Mouse (Mus musculus) neural tube, embryonic 14.5 days (tissue): ENCODE results near the gene Srsf3. TPM values are rescaled to one million over a fixed set of nuclear protein-coding genes. Genes with fewer than 3 reads are reported as not detected.

Experiments
- ATAC-seq: fragments of 200-750 bp; cut with Nextera tagmentation; 2 replicates; pipeline ENCODE4 v1.8.0; 2017; ENCODE audit warnings: low read depth, mild to moderate bottlenecking, moderate TSS enrichment, moderate library complexity
- H3K27ac ChIP-seq: fragments of 300-500 bp; sonication (generic); 2 replicates; pipeline ENCODE4 v1.5.1; 2014; ENCODE audit warnings: low read depth, mild to moderate bottlenecking, control low read depth, low read length, moderate library complexity, mixed read lengths
- H3K27me3 ChIP-seq: fragments of 300-500 bp; sonication (generic); 2 replicates; pipeline ENCODE4 v1.6.1; 2014; ENCODE audit warnings: low read length; ENCODE audit not compliant: control insufficient read depth, insufficient read depth
- H3K36me3 ChIP-seq: fragments of 300-500 bp; sonication (generic); 2 replicates; pipeline ENCODE4 v1.6.1; 2014; ENCODE audit warnings: low read length, mixed read lengths; ENCODE audit not compliant: control insufficient read depth, insufficient read depth
- H3K4me1 ChIP-seq: fragments of 300-500 bp; sonication (generic); 2 replicates; pipeline ENCODE4 v1.6.1; 2014; ENCODE audit warnings: low read length; ENCODE audit not compliant: control insufficient read depth, insufficient read depth
- H3K4me2 ChIP-seq: fragments of 300-500 bp; sonication (generic); 2 replicates; pipeline ENCODE4 v1.6.1; 2014; ENCODE audit warnings: mild to moderate bottlenecking, low read depth, low read length, control low read depth
- H3K4me3 ChIP-seq: fragments of 300-500 bp; sonication (generic); 2 replicates; pipeline ENCODE4 v1.5.1; 2014; ENCODE audit warnings: low read depth, low read length, control low read depth, mixed read lengths
- H3K9ac ChIP-seq: fragments of 300-500 bp; sonication (generic); replicated peaks from 2 replicates; pipeline ENCODE4 v1.6.1; 2014; ENCODE audit warnings: low read depth, mild to moderate bottlenecking, control low read depth, low read length, mixed read lengths
- H3K9me3 ChIP-seq: fragments of 300-500 bp; sonication (generic); 2 replicates; pipeline ENCODE4 v1.6.1; 2016; ENCODE audit warnings: low read length; ENCODE audit not compliant: control insufficient read depth
- WGBS: fragments of 180-500 bp; shearing (Covaris S2); extraction: QIAGEN DNeasy Blood & Tissue Kit; methylation state at CpG from one replicate; pipeline ENCODE4 v1.1.7; 2014; 5-methylcytosine and 5-hydroxymethylcytosine counted together
- polyA plus RNA-seq: library from polyadenylated mRNA; unstranded; fragments of >200 nt; fragmentation: Nextera tagmentation; extraction: Ambion mirVana; gene quantifications from 2 replicates; pipeline ENCODE4 v1.2.1, GENCODE M21; 2014

Srsf3 gene
- polyA plus RNA-seq, 1 experiment from 2014 or later, result 423 TPM

DNA sequence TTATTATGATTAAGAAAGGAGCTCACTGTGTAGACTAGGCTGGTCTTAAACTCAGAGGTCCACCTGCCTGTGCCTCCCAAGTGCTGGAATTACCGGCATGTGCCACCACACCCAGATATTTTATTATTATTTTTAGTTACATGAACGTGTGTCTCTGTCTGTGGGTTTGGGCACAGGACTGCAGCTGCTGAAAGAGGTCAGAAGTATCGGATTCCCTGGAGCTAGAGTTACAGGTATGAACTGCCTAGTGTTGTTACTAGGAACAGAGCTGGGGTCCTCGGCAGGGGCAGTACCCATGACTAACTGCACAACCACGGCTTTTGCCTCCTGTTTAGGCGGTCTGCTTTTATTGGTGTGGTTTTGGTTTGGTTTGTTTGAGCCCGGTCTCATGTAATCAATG, 23.8 kb downstream of the Srsf3 start:
- Histone ChIP-seq H3K9me3 (no peaks in the 10 kb centered on the region), H3K36me3 (no peaks in the 10 kb centered on the region), H3K4me1 (no peaks in the 10 kb centered on the region), H3K4me2 (no peak overlapping the region), H3K4me3 (no peak overlapping the region), H3K27me3 (no peaks in the 10 kb centered on the region), H3K27ac (no peak overlapping the region), H3K9ac (no peak overlapping the region)
- 23% methylated on average over 7 of the region's 7 CpGs for WGBS
- no peak for ATAC-seq

DNA sequence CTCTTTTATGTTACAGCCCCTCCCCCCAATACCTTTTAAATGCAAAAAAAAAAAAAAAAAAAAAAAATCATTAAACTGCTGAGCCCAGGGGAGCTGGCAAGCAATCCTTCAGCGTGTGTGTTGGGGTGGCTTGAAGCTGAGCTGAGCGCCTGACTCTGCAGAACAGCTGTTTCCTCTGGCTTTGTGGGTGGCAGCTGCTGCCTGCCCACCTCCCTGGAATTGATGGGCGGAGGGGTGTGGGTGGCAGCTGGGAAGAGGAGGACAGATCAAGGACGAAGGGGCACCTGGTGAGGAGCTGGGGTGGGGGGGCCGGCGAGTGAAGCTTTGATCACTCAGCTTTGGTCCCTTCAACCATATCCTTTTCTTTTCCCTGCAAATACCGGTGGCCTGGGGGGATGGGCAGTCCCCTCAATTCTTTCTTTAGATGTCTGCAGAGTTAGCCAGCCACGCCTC, 24.3 kb downstream of the Srsf3 start:
- Histone ChIP-seq H3K4me2 (no peak overlapping the region), H3K4me1 (no peaks in the 10 kb centered on the region), H3K27me3 (no peaks in the 10 kb centered on the region), H3K9me3 (no peaks in the 10 kb centered on the region), H3K36me3 (no peaks in the 10 kb centered on the region), H3K4me3 (no peak overlapping the region), H3K9ac (no peak overlapping the region), H3K27ac (peak overlapping the region; percentile 58; the same call in 1 of the 2 replicates)
- ATAC-seq, result peak; percentile 66; the same call in 1 of the 2 replicates
- under 1% methylated on average over 8 of the region's 8 CpGs for WGBS

DNA sequence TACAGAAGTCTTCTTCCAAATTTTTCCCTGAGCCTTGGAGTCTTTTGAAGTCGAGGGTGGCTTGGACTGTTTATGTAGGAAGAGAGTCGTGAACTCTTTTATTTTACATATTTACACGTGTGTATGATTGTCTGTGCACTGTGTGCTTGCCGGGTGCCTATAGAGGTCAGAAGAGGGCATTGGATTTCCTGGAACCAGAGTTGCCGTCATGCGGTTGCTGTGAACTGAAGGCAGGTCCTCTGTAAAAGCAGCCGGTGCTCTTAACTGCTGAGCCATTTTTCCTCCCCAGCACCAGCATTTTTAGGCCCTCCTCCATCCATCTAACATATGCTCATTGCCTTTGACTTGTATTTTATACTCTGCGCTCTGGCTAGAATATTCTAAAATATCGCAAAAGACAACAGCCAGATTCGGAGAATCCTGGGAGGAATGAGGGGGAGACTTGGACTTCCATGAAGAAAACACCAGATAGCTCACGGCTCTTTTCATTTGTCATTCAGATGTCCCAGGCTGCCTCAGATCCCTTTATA, 25.0 kb downstream of the Srsf3 start:
- H3K9me3 ChIP-seq, result no peaks in the 10 kb centered on the region
- no peak overlapping the region for H3K9ac ChIP-seq
- H3K4me3 ChIP-seq, result no peak overlapping the region
- no peaks in the 10 kb centered on the region for H3K27me3 ChIP-seq
- H3K36me3 ChIP-seq, result no peaks in the 10 kb centered on the region
- WGBS, result 81% methylated on average over 11 of the region's 11 CpGs
- H3K4me1 ChIP-seq, result peaks cover 3% of the 10 kb centered on the region; the same call in 1 of the 2 replicates
- H3K27ac ChIP-seq, result no peak overlapping the region
- ATAC-seq, result no peak
- no peak overlapping the region for H3K4me2 ChIP-seq

DNA sequence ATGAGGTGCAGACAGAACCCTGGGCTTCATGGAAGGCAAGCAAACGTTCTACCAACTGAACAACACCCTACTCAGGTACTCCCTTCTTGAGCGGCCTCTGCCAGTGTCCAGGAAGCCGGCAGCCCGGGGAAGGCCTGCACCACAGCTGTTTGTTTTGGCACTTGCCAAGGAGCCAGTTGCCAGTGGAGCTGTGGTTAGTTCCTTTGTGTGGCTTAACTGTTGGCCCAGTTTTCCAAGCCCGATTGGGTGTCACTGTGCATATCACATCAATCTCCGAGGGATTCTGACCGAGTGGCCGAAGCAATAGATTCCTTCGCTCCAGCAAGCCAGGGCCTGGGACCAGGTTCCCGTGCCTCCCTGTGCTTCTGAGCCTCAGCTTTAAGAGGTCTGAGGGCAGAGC, 25.5 kb downstream of the Srsf3 start:
- Histone ChIP-seq H3K4me3 (no peak overlapping the region), H3K27ac (peak overlapping the region; percentile 28; the same call in 1 of the 2 replicates), H3K4me2 (no peak overlapping the region), H3K9ac (no peak overlapping the region), H3K27me3 (no peaks in the 10 kb centered on the region), H3K4me1 (peaks cover 5% of the 10 kb centered on the region; the same call in 1 of the 2 replicates), H3K9me3 (no peaks in the 10 kb centered on the region), H3K36me3 (no peaks in the 10 kb centered on the region)
- WGBS, result 65% methylated on average over 10 of the region's 10 CpGs
- ATAC-seq, result no peak

DNA sequence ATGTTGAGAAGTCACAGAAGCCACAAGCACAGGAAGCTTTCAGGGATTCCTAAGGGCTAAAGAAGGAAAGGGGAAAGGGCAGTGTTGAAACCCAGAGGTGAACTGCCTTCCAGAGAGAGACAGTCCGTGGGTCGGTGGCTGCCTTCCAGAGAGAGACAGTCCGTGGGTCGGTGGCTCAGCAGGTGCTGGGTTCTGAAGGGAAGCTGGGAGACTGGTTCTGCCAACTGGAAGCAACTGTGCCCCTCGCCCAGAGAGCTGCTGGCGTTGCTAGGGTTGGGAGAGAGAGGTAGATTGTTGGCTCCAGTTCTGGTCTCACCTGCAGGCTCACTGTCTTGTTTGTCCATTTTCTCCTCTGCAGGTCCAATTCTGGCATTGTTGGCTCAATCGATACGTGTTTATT, 26.1 kb downstream of the Srsf3 start:
- peak overlapping the region; percentile 28; the same call in 1 of the 2 replicates for H3K27ac ChIP-seq

DNA sequence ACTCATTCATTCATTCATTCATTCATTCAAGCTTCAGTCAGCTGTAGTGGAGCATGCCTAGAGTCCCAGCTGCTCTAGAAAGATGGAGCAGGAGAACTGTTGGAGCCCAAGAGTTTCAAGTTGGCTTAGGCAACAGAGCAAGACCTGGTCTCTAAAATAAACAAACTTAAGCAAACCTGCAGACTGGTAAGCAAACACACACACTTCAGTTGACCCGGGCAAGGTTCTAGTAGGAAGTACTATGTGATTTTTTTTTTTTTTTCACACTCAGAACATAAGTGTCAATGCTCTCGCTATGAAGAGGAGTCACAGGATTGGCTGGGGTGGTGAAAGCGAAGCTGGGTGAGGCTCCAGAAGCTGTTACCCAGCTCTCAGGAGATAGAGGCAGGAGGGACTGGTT, 27.2 kb downstream of the Srsf3 start:
- Histone ChIP-seq H3K27me3 (no peaks in the 10 kb centered on the region), H3K9me3 (no peaks in the 10 kb centered on the region), H3K4me3 (no peak overlapping the region), H3K4me2 (no peak overlapping the region), H3K36me3 (no peaks in the 10 kb centered on the region), H3K9ac (no peak overlapping the region), H3K27ac (no peak overlapping the region), H3K4me1 (peaks cover 5% of the 10 kb centered on the region; the same call in 1 of the 2 replicates)
- 90% methylated on average over 3 of the region's 3 CpGs for WGBS
- ATAC-seq, result no peak

More for the DNA sequence above, 26.1 kb downstream of the Srsf3 start:
- Histone ChIP-seq H3K4me2 (no peak overlapping the region), H3K27me3 (no peaks in the 10 kb centered on the region), H3K4me3 (no peak overlapping the region), H3K9ac (no peak overlapping the region), H3K4me1 (peaks cover 5% of the 10 kb centered on the region; the same call in 1 of the 2 replicates), H3K36me3 (no peaks in the 10 kb centered on the region), H3K9me3 (no peaks in the 10 kb centered on the region)
- WGBS, result 81% methylated on average over 8 of the region's 8 CpGs
- no peak for ATAC-seq

DNA sequence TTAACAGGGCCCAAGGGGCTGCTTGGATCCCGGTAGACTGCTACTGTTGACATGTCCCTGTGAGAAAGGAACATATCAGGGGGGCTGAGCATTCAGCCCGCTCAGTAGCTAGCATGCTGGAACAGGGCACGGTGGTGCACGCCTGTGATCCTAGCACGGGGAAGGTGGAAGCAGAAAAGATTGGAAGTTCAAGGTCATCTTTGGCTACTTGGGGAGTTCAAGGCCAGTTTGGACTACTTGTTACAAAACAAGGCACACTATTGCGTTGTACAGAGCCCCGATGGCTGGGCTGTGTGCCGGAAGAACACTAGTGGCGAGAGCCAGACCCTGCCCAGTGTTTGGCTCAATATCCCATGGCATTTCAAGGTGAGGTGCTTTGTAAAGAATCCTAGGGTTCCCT, 28.5 kb downstream of the Srsf3 start:
- Histone ChIP-seq H3K4me2 (no peak overlapping the region), H3K27ac (0 out of 2 replicates have a peak overlapping the region, but pooled peaks have one; percentile 10), H3K36me3 (no peaks in the 10 kb centered on the region), H3K4me1 (peaks cover 5% of the 10 kb centered on the region; the same call in 1 of the 2 replicates), H3K9ac (no peak overlapping the region), H3K9me3 (no peaks in the 10 kb centered on the region), H3K4me3 (no peak overlapping the region), H3K27me3 (no peaks in the 10 kb centered on the region)
- ATAC-seq, result no peak
- WGBS, result 89% methylated on average over 9 of the region's 9 CpGs

DNA sequence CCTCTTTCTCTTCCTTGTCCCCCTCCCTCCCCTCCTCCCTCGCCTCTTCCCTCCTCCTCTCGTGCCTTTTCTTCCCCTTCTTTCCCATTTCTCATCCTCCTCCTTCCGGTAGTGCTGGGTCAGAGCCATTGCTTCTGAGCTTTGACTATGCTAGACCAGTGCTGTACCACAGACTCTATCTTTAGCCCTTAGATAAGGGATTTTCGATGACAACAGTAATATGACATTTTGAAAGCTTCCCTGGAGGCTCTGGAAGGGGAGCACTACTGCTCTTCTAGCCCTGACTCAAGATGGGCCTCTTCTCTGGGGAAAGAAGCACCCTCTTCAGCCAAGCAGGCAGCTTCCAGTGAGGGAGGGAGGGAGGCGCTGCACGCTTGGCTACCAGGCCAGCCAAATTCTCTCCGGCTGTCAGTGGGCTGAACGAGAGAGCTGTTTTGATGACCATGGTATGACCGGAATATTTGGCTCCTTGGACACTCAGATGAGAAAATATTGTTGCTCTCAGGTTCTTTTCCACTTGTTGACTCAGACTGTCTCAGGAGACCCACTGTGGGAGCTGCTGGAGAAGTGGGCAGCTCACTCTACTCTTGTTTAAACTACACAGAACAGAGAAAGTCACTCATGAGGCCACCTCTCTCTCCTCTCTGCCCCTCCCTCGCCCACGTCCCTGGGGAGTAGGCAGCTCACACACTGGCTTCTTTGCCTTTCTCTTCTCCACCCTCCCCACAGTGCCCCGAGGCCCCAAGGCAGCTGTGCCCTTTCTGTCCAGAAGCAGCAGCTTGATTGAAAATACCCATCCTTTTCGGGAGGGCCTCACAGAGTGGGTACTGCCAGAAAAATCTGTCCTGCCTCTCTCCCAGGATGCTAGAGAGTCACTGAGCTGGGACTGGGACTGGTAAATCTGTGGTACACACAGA, 29.9 kb downstream of the Srsf3 start:
- Histone ChIP-seq H3K9ac (no peak overlapping the region), H3K36me3 (no peaks in the 10 kb centered on the region), H3K9me3 (no peaks in the 10 kb centered on the region), H3K4me1 (peaks cover 5% of the 10 kb centered on the region; the same call in 1 of the 2 replicates), H3K27ac (no peak overlapping the region), H3K27me3 (no peaks in the 10 kb centered on the region), H3K4me2 (no peak overlapping the region), H3K4me3 (no peak overlapping the region)
- ATAC-seq, result no peak
- WGBS, result 47% methylated on average over 13 of the region's 13 CpGs
